Mouse (Mus musculus) kidney, postnatal 25 days (tissue): ENCODE measurements at regions not wholly inside any gene's neighbourhood (a gene's known extent, or its start where the extent isn't known, plus 50 kb on each side); places are given as distances from the start of the nearest gene placed in this dataset.
A peak's percentile ranks its signal among the peaks of the same experiment; 100 is the strongest.

Experiments
- DNase-seq, 2 experiments: peaks; one replicate each; pipeline ENCODE4 v3.0.0; 2021; ENCODE audit warnings: mixed read lengths in 2 of 2

DNA sequence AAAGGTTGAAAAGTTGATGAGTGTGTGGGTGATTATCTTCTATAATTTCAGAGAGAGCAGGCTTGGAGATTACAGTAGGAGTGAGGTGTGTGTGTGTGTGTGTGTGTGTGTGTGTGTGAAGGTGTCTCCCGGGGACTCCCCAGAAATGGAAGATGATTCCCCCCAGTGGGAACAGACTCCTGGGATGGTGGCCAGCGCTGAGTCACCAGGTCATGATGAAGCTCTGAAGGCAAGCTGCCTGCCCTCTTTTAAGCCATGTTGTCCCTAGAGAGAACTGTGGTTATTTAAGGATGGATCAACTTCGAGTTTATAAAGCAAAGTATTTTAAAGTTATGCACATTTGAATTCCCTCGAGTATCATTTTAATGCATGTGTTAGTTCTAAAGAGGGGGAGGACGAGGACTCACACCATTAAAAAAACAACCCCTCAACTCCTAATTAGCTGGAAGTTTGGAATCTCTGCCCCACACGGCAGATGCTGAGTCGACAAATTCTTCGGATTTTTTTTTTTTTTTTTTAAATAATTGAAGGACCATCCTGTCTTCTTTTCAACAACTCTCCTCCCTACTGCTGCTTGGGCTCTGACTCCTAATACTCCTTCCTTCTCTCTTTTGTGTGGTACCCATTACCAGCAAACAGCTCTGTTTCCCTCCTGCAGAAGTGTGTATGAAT is 186.6 kb downstream of the Ly86 start:
- no peak for DNase-seq

DNA sequence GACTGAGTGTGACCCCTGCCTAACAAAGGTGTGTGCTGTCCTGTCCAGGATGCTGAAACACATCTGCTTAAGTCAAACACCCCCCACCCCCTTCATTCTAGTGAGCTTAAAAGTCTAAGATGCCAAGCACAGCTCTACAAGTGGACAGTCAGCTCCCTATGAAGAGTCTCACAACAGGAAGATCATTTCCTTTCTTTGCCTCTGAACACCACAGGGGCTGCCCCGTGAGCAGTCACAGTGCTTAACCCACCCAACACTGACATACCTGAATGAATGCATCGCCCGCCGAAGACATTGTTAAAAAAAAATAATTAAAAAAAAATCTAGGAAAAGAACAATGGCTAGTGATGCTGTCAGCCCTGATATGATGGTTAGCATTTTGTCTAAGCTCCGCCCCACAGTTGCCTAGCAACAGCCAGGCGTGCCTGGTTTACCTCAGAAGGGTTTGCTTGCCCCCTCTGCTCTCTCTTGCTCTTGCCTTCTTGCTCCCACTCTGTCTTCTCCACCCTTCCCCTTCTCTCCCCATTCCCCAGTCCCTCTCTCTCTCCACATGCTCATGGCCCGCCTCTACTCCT is 187.7 kb downstream of the Ly86 start:
- DNase-seq, result no peak

DNA sequence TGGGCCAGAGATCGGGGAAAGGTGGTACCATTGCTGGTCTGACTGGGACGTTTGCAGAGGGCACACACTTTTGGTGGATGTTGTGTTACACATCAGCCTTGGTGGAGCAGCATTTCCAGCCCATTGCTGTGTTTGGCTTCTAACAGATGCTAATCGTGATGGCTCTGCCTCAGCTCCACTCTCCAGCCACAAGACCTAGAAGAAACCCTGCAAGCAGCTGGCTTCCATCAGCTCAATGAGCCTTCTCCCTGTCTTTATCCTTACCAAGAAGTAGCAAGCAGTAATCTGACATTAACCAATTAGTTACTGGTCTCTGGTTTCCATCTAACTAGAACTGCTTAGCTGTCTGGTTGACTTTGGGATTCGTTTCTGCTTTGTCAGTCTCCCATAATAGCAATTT is 188.8 kb downstream of the Ly86 start:
- DNase-seq, result no peak

DNA sequence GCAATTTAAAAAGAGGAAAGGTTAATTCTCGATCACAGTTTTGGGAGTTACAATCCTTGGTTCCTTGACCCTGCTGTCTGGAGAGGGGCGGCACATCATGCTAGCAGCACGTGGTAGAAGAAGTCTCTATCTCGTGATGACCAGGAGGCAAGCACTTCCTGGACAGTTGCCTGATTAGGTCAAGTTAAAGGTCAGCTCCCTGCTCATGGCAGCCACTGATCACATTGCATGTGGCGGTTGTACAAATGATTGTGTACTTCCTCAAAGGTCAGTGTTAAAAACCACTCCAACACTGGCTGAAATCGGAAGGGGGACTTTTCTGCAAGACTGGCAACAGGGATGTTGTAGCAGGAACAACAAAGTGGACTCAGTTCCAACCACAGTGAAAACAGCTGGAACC is 192.3 kb downstream of the Ly86 start:
- peak; percentile 40 to 48 for DNase-seq

DNA sequence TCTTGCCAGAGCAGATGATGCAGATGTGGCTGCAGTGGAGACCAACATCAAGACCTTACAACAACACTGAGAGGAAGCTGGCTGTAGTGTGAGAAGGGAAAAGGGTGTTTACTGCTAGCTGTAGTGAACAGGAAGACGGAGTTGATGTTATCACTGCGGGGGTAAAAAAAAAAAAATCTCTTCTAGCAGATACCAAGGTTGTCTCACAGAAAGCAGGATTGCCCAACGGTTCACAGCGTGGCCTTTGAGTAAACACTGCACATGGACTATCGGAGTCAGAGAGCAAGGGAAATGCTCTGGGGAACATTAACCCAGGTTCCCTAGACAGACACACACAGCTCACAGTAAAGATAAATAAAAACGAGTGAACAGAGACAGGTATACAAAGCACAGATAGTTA is 192.8 kb downstream of the Ly86 start:
- peak in 1 of 2 experiments; percentile 49 for DNase-seq

DNA sequence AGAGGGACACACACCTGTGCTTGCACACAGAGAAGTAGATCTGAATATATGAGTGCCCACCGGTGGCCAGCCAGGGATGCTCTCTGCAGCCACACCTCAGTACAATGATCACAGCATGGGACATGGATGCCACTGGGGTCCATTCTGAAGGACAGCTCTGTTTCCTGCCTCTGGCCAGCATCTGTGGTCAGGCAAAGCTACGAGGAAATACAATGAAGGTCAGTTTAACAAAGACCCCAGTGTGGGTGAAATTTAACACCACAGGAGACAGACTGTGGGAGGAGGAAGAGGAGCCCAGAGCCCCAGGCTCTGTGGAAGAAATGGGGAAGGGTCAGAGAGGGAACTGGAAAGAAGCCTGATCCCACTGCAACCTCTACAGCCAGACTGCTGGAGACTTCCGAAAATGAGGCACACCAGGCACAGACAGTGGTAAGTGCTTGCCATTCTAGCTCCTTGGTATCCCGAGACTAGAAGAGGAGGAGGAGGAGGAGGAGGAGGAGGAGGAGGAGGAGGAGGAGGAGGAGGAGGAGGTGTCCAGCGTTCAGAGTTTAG is 196.0 kb downstream of the Ly86 start:
- DNase-seq, result no peak

DNA sequence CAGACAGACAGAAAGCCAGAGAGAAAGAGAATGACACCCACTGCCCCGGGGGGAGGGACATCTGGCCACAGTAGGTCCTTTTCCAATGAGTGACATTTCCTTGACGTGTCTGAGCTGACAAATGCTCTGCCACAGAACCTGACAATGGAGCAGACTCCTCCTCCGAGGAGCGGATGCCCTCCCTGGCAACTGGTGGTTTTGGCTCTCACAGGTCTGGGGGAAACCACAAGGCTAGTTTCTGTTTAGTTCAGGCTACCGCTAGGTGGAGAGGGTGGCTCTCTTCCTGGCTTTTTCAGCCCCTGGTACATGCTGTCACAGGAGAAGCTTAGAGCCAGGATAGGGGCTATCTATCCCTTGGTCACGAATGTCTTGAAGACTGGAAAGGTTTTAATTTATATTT is 196.7 kb downstream of the Ly86 start:
- peak; percentile 66 to 80 for DNase-seq

DNA sequence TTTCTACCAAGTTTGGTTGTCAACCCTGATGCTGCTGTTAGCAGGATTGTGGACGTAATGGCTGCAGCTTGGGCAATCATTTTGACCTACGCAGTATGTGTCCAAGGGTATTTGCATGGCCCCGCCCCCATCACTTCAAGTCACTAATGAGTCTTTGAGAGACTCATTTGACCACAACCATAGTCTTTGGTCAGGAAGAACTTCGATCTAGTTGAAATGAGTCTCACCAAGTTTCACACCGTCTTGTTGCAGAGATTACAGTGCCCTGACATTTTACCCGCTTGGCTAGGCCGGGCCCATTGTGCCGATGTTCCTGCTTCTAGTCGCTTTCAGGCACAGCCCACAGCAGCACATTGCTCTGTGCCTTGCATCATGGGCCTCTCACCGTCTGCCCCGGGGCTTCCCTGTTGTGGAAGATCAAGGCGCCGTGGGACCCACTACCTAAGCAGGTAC is 197.8 kb downstream of the Ly86 start:
- DNase-seq, result no peak

DNA sequence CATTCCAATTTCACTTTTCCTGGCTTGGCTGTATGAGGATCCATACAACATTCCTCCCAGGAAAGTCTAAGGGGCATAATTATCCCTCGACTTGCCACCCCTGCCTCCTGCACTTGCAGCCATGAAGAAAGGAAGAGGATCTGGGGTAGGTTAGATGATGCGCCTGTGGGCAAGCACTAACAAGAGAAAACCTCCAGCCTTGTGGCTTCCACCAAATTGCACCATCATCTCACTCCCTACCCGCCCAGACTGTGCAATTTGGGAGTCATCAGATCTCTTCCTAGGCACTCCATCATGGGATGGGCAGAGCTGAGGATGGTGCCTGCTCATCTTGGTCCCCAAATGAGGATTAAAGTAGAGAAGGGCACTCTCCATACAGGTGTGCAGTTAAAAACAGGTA is 198.8 kb downstream of the Ly86 start:
- no peak for DNase-seq

DNA sequence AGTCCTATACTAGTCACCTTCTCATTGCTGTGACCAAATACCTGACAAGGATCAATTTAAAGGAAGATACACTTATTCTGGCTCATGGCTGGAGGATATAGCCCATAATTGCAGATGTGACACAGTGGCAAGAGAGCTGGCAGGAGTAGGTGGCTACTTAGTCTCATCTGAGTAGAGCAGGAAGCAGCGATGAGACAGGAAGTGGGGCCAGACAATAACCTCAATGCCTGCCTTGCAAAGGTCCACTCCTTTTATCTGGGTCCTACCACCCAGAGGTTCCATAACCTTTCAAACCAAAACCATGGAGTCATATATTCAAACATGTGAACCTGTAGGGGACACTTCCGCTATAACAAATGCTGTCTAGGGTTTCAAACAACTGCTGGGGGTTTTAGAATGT is 199.7 kb downstream of the Ly86 start:
- no peak for DNase-seq

DNA sequence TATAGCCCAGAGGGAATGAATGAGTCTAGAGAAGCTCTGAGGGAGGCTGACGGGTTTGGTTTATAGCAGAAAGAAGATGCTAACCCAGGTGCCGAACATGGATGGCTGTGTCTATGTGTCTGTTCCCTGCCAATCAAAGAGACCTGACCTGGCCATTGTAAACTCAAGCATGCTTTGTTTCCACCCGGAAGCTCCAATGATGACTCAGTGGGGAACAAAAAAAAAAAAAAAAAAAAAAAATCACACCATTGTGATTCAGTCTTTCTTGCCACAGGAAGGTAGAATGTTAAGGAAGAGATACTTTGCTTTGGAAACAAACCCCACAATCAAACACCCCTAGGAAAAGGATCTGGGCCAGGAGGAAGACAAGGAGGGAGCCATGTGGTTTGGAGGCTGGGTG is 201.5 kb downstream of the Ly86 start:
- no peak for DNase-seq

DNA sequence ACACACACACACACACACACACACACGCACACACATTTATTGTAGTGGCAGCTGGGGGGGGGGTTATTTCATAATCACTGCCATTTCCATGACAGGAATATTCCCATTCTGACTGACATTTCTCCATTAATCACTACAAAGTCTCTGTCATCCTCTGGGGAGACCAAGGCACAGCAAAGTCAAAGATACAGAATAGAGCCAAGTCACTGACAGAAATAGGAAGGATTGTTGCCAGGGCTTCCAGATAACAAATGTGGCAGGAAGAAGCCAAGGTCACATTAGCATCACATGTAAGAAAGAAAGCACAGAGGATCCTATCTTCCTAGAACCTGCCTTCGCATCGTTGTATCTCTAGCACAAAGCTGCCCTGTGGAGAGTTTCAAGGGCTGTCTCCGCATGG is 205.6 kb downstream of the Ly86 start:
- no peak for DNase-seq

DNA sequence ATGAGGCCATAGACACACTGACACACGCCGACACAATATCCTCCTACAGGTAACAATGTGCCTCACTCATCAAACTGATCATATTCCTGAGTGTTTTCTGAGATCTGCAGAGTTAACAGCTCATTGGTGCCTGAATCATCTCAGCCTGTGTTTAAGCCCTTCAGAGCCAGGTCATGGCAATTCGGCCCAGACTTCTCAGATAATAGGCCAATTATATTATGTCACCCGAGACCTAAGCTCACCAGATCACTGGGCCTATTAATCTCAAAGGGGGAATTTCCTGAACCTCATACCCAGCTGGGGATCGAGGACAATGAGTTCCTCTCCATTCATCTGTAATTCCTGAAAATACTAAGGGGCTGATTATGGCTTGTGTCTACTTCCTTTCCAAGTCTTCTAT is 208.4 kb downstream of the Ly86 start:
- no peak for DNase-seq

DNA sequence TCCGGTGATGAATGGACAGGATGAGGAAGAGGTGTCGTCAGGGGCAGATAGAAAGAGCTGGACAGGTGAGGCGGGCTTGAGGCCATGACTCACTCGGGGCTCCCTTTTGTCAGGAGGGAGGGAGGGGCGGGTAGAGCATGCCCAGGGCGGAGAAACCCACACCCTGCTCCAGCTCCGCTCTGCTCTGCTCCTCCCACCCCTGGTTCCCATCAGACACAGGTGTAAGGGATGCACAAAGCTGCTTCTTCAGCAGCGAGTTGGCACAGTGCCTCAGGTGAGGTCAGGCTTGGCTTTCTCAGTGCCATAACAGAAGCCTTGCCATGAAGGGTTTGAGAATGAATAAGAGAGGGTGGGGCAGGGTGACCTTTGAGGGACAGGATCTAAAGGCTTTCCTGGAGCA is 212.2 kb downstream of the Ly86 start:
- peak in 1 of 2 experiments; percentile 12 for DNase-seq

DNA sequence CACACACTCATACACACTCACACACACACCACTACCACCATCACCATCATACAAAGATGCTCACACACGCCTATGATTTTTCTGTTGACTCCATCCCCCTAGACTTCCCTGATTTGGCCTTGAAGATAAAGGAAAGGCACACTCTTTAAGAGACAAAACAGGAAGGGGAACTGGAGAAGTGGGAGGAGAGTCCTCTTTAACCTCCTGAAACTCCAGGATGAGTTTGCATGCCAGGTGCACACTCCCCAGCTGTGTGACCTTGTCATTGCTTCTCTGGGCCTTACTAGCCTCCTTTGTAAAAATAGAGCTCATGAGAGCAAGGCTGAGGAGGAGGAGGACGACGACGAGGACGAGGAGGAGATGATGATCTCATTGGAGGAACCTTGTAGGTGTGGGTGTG is 212.8 kb downstream of the Ly86 start:
- no peak for DNase-seq

DNA sequence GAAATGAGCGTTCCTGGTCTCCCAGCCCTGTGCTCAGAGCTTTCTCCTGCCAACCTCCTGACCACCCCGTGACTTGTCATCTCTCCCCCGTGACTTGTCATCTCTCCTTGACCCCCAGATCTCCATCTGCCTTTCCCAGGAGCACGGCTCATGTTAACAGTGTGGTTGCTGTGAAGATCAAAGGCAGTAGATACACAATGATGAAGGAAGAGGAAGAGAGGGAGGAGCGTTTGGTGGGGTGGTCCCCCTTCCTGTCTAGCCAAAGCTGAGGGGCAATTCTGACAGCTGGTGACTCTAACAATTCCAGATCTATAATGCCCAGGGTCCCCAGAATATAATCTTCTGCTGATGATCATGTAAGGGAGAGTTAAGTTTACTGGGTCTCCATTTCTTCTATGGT is 214.0 kb downstream of the Ly86 start:
- DNase-seq, result no peak

DNA sequence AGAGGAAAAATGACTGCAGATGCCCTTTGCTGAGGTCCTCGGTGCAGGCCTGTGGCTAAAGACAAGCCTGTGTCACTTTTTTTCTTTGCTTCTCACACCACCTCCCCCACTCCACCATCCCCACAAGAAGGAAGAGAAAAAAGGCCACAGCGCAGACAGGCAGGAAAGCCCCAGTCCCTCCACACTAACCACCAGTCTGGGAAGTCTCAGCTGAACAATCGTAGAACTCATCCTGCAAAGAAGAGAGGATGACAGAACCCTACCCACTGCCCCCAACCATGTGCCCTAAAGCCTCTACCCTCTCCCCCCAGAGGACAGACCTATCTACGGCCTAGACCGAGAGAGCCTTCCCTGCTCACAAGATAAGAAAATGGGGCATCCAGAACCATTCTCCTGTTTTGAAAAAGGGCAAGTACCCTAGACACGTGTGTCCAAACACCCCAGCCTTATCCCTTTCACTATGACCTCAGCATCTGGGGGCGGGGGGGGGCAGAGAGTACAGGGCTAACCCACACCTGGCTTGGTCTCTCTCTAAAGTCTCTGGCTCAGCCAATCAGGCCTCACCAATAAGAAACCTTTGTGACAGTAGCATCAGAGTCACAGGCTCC is 214.8 kb downstream of the Ly86 start:
- no peak for DNase-seq

DNA sequence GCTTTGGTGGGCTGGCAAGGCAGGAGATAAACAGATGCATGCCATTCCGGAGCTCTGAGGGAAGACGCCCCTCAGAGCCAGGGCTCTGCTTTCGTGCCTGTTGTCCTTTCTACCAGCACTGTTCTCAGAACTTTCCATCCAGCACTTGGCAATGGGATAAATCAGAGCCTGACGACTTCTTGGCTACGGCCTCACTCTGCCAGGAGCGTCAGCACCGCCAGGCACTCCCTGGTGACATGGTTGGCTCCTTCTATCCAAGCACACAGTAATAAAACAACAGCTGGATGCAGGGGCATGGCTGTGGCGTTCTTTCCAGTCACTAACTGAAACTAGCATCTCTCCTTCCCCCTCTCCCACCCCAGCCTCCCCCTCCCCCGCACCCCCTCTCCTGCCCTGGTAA is 215.4 kb downstream of the Ly86 start:
- DNase-seq, result no peak

DNA sequence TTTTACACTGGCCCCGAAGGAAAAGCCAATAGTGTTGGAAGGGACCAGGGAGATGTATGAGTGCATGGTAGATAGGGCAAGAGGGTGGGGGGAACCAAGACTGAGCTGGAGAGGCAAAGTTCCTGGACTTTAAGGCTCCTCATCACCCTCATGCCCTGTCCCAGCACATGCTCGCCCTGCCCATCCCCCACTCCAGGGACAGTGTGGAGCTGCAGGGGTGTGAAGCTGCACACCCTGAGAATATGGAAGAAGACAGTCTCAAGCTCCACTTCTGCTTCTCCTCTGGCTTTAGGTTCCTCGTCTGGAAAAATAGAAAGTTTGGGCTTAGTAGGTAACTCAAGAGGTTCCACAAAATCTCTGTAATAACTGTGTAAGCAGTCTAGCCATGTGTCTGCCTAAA is 215.8 kb downstream of the Ly86 start:
- no peak for DNase-seq

DNA sequence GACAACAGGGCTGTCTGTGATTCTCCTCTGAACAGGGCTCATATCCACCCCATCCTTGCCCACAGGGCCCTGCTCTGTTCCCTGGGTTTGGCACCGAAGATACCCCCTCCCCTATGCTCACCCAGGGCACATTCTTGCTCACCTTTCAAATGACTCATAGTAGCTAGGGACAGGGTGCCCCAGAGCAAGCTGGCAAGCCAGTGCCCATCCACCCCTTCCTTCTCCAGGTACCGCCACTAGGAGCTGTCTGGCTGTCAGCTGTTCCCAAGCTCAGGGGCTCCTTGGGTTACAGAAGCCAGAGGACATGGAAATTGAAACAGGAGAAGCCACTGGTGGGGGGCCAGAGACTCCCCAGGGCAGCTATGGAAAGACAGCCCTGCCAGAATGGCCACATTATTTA is 216.4 kb downstream of the Ly86 start:
- no peak for DNase-seq

DNA sequence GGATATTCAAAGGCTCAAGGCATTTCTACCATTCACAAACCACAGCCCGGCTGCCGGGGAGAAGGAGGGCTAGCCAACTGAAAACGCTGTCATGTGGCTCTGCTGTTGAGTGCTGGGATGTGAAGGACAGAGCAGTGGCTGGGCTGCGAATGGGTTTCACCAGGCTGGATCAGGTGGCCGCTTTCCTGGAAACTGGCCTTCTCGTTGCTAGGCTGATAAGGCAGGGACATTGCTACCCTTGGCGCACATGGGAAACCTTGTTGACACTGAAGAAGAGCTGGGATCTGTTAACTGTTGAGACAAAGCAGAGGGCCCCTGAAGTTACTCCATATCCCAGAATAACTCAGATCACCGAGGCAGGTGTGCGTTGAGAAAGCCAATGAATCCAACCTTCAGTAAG is 216.1 kb upstream of the Rreb1 start:
- DNase-seq, result no peak

DNA sequence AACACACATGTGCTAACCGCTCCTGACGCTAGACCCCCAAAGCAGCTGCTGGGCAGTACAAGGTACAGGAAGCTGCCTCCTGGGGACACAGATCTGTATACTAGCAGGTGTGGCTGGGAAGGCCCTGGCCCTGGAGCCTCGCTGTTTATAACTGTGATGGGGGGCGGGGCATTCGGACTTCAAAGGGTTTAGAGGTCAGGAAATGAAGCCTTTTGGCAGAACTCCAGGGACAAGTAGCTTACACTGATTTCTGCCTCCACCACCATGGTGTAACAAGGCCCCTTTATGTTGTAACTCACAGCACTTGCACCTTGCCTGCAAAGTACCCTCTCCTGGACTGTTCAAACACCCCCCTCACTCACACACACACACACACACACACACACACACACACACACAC is 215.5 kb upstream of the Rreb1 start:
- DNase-seq, result peak; percentile 82 to 85

DNA sequence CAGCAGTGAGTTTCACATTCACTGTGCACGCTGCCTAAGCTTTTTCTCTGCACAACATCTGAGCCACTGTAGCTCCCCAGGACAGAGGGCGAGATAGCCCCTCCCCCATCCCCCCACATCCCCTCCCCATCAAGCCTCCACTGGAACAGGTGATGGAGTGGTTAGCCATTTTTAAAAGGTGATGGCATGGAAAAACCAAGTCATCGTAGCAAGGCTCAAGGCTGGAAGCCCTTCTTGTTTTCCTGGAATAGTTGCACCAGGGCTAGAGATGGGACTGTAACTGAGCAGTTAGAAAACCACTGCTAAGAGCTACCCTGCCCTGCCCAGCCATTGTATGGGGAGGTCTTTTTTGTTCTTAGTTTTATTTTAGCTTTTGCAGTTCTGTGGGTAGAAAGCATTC is 209.1 kb upstream of the Rreb1 start:
- no peak for DNase-seq

DNA sequence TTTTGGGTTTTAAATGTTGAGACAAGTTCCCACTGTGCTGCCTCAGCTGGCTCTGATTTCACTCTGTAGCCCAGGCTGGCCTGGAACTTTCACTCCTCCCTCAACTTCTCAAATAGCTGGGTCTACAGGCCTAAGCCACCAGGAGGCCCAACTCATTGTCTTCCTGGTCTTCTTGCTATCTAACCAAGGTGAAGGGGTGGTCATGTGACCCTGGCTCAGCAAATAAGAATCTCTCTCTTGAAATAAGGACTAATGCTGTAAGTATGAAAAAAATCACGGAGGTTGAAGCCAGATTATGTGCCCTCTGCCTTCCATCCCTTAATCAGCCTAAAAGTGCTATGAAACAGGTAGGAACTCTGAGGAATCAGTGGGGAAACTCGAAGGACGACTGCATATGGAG is 208.7 kb upstream of the Rreb1 start:
- no peak for DNase-seq
